Mouse (Mus musculus) liver, embryonic 11.5 days (tissue): ENCODE results near the gene Dus2. TPM values are rescaled to one million over a fixed set of nuclear protein-coding genes. Genes with fewer than 3 reads are reported as not detected.
A peak's percentile ranks its signal among the peaks of the same experiment; 100 is the strongest.

Source experiments
- ATAC-seq: fragments of 200-750 bp; cut with Nextera tagmentation; replicated peaks from 2 replicates; pipeline ENCODE4 v1.8.0; 2017; ENCODE audit warnings: moderate number of reproducible peaks, mild to moderate bottlenecking, moderate TSS enrichment, moderate library complexity; ENCODE audit not compliant: low FRiP score
- DNase-seq: peaks from one replicate; pipeline ENCODE4 v3.0.0-alpha.2; 2017; ENCODE audit warnings: low spot score
- H3K27ac ChIP-seq: fragments of 300-500 bp; sonication (generic); 2 replicates; pipeline ENCODE4 v1.5.1; 2014; ENCODE audit warnings: mild to moderate bottlenecking, low read depth, low read length, control low read depth
- H3K27me3 ChIP-seq: fragments of 300-500 bp; sonication (generic); replicated peaks from 2 replicates; pipeline ENCODE4 v1.6.1; 2014; ENCODE audit warnings: low read length, mixed read lengths; ENCODE audit not compliant: control insufficient read depth, insufficient read depth
- H3K36me3 ChIP-seq: fragments of 300-500 bp; sonication (generic); 2 replicates; pipeline ENCODE4 v1.6.1; 2014; ENCODE audit warnings: mild to moderate bottlenecking, low read length, moderate library complexity, mixed read lengths; ENCODE audit not compliant: control insufficient read depth, insufficient read depth
- H3K4me1 ChIP-seq: fragments of 300-500 bp; sonication (generic); replicated peaks from 2 replicates; pipeline ENCODE4 v1.6.1; 2014; ENCODE audit warnings: low read length, mixed read lengths; ENCODE audit not compliant: control insufficient read depth, insufficient read depth
- H3K4me2 ChIP-seq: fragments of 300-500 bp; sonication (generic); 2 replicates; pipeline ENCODE4 v1.6.1; 2014; ENCODE audit warnings: mild to moderate bottlenecking, control low read depth, moderate library complexity
- H3K4me3 ChIP-seq: fragments of 300-500 bp; sonication (generic); 2 replicates; pipeline ENCODE4 v1.5.1; 2014; ENCODE audit warnings: low read depth, low read length, control low read depth
- H3K9ac ChIP-seq: fragments of 300-500 bp; sonication (generic); 2 replicates; pipeline ENCODE4 v1.6.1; 2014; ENCODE audit warnings: low read depth, low read length, control low read depth
- H3K9me3 ChIP-seq: fragments of 300-500 bp; sonication (generic); 2 replicates; pipeline ENCODE4 v1.6.1; 2016; ENCODE audit warnings: low read length, inconsistent platforms, mixed read lengths; ENCODE audit not compliant: control insufficient read depth
- WGBS: fragments of 180-500 bp; shearing (Covaris S2); extraction: QIAGEN DNeasy Blood & Tissue Kit; methylation state at CpG from one replicate; pipeline ENCODE4 v1.1.7; 2014; 5-methylcytosine and 5-hydroxymethylcytosine counted together
- polyA plus RNA-seq: library from polyadenylated mRNA; unstranded; fragments of >200 nt; fragmentation: Nextera tagmentation; extraction: Ambion mirVana; gene quantifications from 2 replicates; pipeline ENCODE4 v1.2.1, GENCODE M21; 2014

Gene Dus2
- polyA plus RNA-seq, 1 experiment from 2014 or later = 25.0 TPM

- no peak for DNase-seq
- Histone ChIP-seq H3K27ac (no peak overlapping the region), H3K27me3 (no peaks in the 10 kb centered on the region), H3K4me3 (no peak overlapping the region), H3K4me2 (no peak overlapping the region), H3K36me3 (peaks cover 3% of the 10 kb centered on the region; the same call in 1 of the 2 replicates), H3K9me3 (no peaks in the 10 kb centered on the region), H3K4me1 (peaks cover 16% of the 10 kb centered on the region), H3K9ac (no peak overlapping the region)
- 46% methylated on average over 6 of the region's 6 CpGs for WGBS
- no peak for ATAC-seq
These were observed 63.2 kb downstream of the Dus2 start for GRCm38 (mm10) chr8:106054190-106054811.

DNA sequence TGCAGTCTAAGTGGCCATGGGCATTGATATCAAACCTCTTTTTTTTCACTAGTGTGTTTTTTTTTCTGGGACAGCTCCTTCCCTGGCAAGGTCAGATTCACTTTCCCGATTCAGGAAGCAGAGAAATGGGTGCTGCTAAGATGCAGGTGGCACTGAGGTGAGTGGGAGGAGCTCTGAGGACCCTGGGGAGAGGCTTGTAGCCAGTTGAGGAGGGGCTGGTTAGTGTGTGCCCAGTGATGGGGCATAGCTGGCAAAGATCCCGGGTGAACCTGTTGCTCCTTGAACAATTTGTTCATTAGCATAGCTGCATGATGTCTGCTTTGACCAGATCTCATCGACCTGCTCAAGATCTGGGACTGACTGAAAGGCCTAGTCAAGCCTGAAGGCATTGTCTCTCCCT, 63.9 kb downstream of the Dus2 start:
- H3K4me2 ChIP-seq = no peak overlapping the region
- H3K27me3 ChIP-seq = no peaks in the 10 kb centered on the region
- H3K9me3 ChIP-seq = no peaks in the 10 kb centered on the region
- H3K4me1 ChIP-seq = peaks cover 16% of the 10 kb centered on the region
- H3K9ac ChIP-seq = no peak overlapping the region
- H3K4me3 ChIP-seq = no peak overlapping the region
- no peak for ATAC-seq
- no peak overlapping the region for H3K27ac ChIP-seq
- H3K36me3 ChIP-seq = peaks cover 3% of the 10 kb centered on the region; the same call in 1 of the 2 replicates
- 66% methylated on average over 3 of the region's 3 CpGs for WGBS
- no peak for DNase-seq

GRCm38 (mm10) chr8:106056455-106056982, 65.4 kb downstream of the Dus2 start:
- 85% methylated on average over 4 of the region's 4 CpGs for WGBS
- no peak for ATAC-seq

GRCm38 (mm10) chr8:106058731-106059612, 67.8 kb downstream of the Dus2 start, which contains the start of gene Nfatc3:
Gene Nfatc3 (plus strand): TSS chr8:106058840.
- Histone ChIP-seq H3K36me3 (no peaks in the 10 kb centered on the region), H3K9ac (peak within 1 kb of the TSS; percentile 81), H3K9me3 (no peaks in the 10 kb centered on the region), H3K4me2 (peak within 1 kb of the TSS; percentile 85), H3K4me3 (peak within 1 kb of the TSS; percentile 84), H3K4me1 (peaks cover 36% of the 10 kb centered on the region), H3K27ac (peak within 1 kb of the TSS; percentile 89), H3K27me3 (no peaks in the 10 kb centered on the region)
- ATAC-seq = peak; percentile 95
- DNase-seq = peak; percentile 92
- WGBS = under 1% methylated on average over 52 of the region's 52 CpGs

More at GRCm38 (mm10) chr8:106056455-106056982, 65.4 kb downstream of the Dus2 start:
- no peak overlapping the region for H3K9ac ChIP-seq
- H3K4me2 ChIP-seq = no peak overlapping the region
- no peaks in the 10 kb centered on the region for H3K9me3 ChIP-seq
- peaks cover 21% of the 10 kb centered on the region for H3K4me1 ChIP-seq
- peaks cover 3% of the 10 kb centered on the region; the same call in 1 of the 2 replicates for H3K36me3 ChIP-seq
- H3K27ac ChIP-seq = no peak overlapping the region
- no peak overlapping the region for H3K4me3 ChIP-seq
- H3K27me3 ChIP-seq = no peaks in the 10 kb centered on the region
- no peak for DNase-seq

GRCm38 (mm10) chr8:106059613-106060371, 68.7 kb downstream of the Dus2 start:
- Histone ChIP-seq H3K4me1 (peaks cover 33% of the 10 kb centered on the region), H3K4me3 (peak overlapping the region; percentile 84), H3K27ac (peak overlapping the region; percentile 89), H3K9me3 (no peaks in the 10 kb centered on the region), H3K27me3 (no peaks in the 10 kb centered on the region), H3K4me2 (peak overlapping the region; percentile 61), H3K36me3 (no peaks in the 10 kb centered on the region), H3K9ac (peak overlapping the region; percentile 81)
- DNase-seq (peak; percentile 84), ATAC-seq (peak; percentile 64)
- WGBS = under 1% methylated on average over 81 of the region's 83 CpGs

DNA sequence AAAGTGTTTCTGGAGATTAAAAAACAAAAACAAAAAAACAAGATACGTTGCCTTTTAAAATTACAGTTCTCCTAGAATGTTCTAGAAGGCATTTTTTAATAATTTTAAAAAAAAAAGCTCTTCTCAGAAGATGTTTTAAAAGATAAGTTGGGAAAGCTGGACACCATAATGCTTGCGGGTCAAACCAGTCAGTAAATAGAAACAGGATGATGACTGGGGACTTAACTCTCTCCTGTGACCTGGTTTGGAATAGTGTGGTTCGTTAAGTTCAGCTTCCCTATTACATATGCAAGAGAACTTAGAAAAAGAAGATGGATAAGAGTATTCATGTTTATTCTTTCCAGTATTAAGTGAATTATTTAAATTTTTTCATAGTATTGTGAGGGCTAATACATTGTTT, 69.4 kb downstream of the Dus2 start:
- Histone ChIP-seq H3K9me3 (no peaks in the 10 kb centered on the region), H3K9ac (peak overlapping the region; percentile 81), H3K27me3 (no peaks in the 10 kb centered on the region), H3K27ac (no peak overlapping the region), H3K4me1 (peaks cover 36% of the 10 kb centered on the region), H3K4me3 (peak overlapping the region; percentile 84), H3K4me2 (peak overlapping the region; percentile 61), H3K36me3 (no peaks in the 10 kb centered on the region)
- ATAC-seq (no peak), DNase-seq (no peak)
- 2% methylated on average over 3 of the region's 3 CpGs for WGBS

DNA sequence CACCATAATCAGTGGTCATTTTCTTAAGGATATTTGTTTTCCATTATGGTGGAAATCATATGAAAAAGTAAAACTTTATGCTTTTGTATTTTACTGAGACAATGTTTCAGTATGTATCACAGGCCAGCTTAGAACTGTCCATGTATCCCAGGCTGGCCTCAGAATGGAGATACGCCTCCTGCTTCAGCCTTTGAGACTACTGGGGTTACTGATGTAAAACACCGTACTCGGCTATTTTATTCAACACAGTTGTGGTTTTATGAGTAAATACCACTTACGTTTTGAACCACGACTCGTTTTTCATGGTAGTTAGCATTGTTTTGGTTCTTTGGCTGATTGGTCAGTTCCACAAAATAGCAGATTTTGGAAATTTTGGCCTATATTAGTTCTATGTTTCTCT, 70.5 kb downstream of the Dus2 start:
- Histone ChIP-seq H3K9ac (no peak overlapping the region), H3K4me2 (peak overlapping the region; percentile 61), H3K36me3 (no peaks in the 10 kb centered on the region), H3K27ac (no peak overlapping the region), H3K27me3 (no peaks in the 10 kb centered on the region), H3K9me3 (no peaks in the 10 kb centered on the region), H3K4me1 (peaks cover 36% of the 10 kb centered on the region), H3K4me3 (peak overlapping the region; percentile 84)
- DNase-seq = no peak
- no peak for ATAC-seq
- 78% methylated on average over 6 of the region's 6 CpGs for WGBS

- 79% methylated on average over 7 of the region's 7 CpGs for WGBS
- peak overlapping the region; percentile 47 for H3K4me2 ChIP-seq
- no peaks in the 10 kb centered on the region for H3K36me3 ChIP-seq
- no peak overlapping the region for H3K27ac ChIP-seq
- H3K9ac ChIP-seq = no peak overlapping the region
- H3K27me3 ChIP-seq = no peaks in the 10 kb centered on the region
- no peak for DNase-seq
- ATAC-seq = no peak
- H3K4me3 ChIP-seq = no peak overlapping the region
- no peaks in the 10 kb centered on the region for H3K9me3 ChIP-seq
- peaks cover 33% of the 10 kb centered on the region for H3K4me1 ChIP-seq
These were observed 71.9 kb downstream of the Dus2 start for GRCm38 (mm10) chr8:106063046-106063445.
